21 mouse cellular contexts compared by ENCODE assay signal in genomic region chr7:130632379-130632732, GRCm38 (mm10). TPM values are rescaled to one million over a fixed set of nuclear protein-coding genes. Genes with fewer than 3 reads are reported as not detected.
A peak's percentile ranks its signal among the peaks of the same experiment; 100 is the strongest.
DNase-seq lines count a peak whose midpoint lies in the region; ATAC-seq and TF ChIP-seq lines count a peak whose summit lies in the region.
"Had no signal": no experiment of that assay in that cellular context is flagged by ENCODE, and none has a peak within 500 bp of the region (broad histone marks: within the 10 kb centered on the region; RNA-seq: fewer than 3 reads in every experiment).

No protein-coding gene starts in this region.

- peaks cover 35% of the 10 kb centered on the region for H3K4me1 ChIP-seq in heart, embryonic 16.5 days (ENCODE audit: control insufficient read depth, insufficient read depth, low read length)
- H3K4me1 ChIP-seq in kidney, embryonic 15.5 days = peaks cover 39% of the 10 kb centered on the region

- ATAC-seq in heart, embryonic 16.5 days (replicated peaks; ENCODE audit: extremely low read depth, insufficient read depth, low FRiP score) = no peak
- ATAC-seq in kidney, embryonic 15.5 days (replicated peaks; ENCODE audit: low FRiP score) = no peak
- ATAC-seq: forebrain, embryonic 13.5 days; forebrain, postnatal 0 days; intestine, embryonic 15.5 days had no signal

- H3K36me3 ChIP-seq in heart, embryonic 16.5 days (ENCODE audit: control insufficient read depth, insufficient read depth) = no peaks in the 10 kb centered on the region
- H3K36me3 ChIP-seq in kidney, embryonic 15.5 days = no peaks in the 10 kb centered on the region
- H3K36me3 ChIP-seq: embryonic facial prominence, embryonic 13.5 days; heart, embryonic 12.5 days; intestine, embryonic 15.5 days had no signal

- TF ChIP-seq CTCF in gastrocnemius, adult 2 months (IDR thresholded peaks at IDR 0.05) = no peak

- no peaks in the 10 kb centered on the region for H3K9me3 ChIP-seq in heart, embryonic 16.5 days (replicated peaks; ENCODE audit: control insufficient read depth, low read length)
- no peaks in the 10 kb centered on the region for H3K9me3 ChIP-seq in kidney, embryonic 15.5 days (replicated peaks)
- H3K9me3 ChIP-seq: embryonic facial prominence, embryonic 13.5 days; forebrain, embryonic 13.5 days; heart, embryonic 12.5 days; intestine, embryonic 15.5 days had no signal

- H3K27me3 ChIP-seq in heart, embryonic 16.5 days (ENCODE audit: control insufficient read depth, insufficient read depth, low read length) = no peaks in the 10 kb centered on the region
- H3K27me3 ChIP-seq in kidney, embryonic 15.5 days = no peaks in the 10 kb centered on the region
- H3K27me3 ChIP-seq: embryonic facial prominence, embryonic 13.5 days; forebrain, embryonic 13.5 days; heart, embryonic 12.5 days; intestine, embryonic 15.5 days had no signal

- H3K4me3 ChIP-seq in gastrocnemius, adult 2 months = no peak overlapping the region
- no peak overlapping the region for H3K4me3 ChIP-seq in heart, embryonic 16.5 days (ENCODE audit: low read length)
- H3K4me3 ChIP-seq in kidney, embryonic 15.5 days (replicated peaks) = no peak overlapping the region
- H3K4me3 ChIP-seq: embryonic facial prominence, embryonic 13.5 days; forebrain, embryonic 13.5 days; heart, embryonic 12.5 days; intestine, embryonic 15.5 days had no signal

- H3K4me2 ChIP-seq in heart, embryonic 16.5 days (ENCODE audit: low read depth, low read length) = no peak overlapping the region
- no peak overlapping the region for H3K4me2 ChIP-seq in kidney, embryonic 15.5 days
- H3K4me2 ChIP-seq: embryonic facial prominence, embryonic 13.5 days; forebrain, embryonic 13.5 days; heart, embryonic 12.5 days; hindbrain, embryonic 14.5 days; intestine, embryonic 15.5 days had no signal

- intact Hi-C loops in gastrocnemius, adult 2 months (cut with DNase I) = no loop called here
- intact Hi-C loops in heart, postnatal 25 days (cut with DNase I) = no loop called here

- WGBS in heart, embryonic 16.5 days = 91% methylated on average over 5 of the region's 5 CpGs
- 95% methylated on average over 5 of the region's 5 CpGs for WGBS in kidney, embryonic 15.5 days

- H3K27ac ChIP-seq in gastrocnemius, adult 2 months = peak overlapping the region; percentile 41
- H3K27ac ChIP-seq in heart, embryonic 16.5 days (ENCODE audit: low read length) = peak overlapping the region; percentile 17; the same call in 1 of the 2 replicates
- H3K27ac ChIP-seq in kidney, embryonic 15.5 days = peak overlapping the region; percentile 33
- H3K27ac ChIP-seq: forebrain, embryonic 13.5 days; hindbrain, embryonic 14.5 days; intestine, embryonic 15.5 days had no signal

- no peak overlapping the region for H3K9ac ChIP-seq in heart, embryonic 16.5 days (ENCODE audit: low read length)
- H3K9ac ChIP-seq in kidney, embryonic 15.5 days = no peak overlapping the region
- H3K9ac ChIP-seq: embryonic facial prominence, embryonic 13.5 days; forebrain, embryonic 13.5 days; forebrain, postnatal 0 days; heart, embryonic 12.5 days; hindbrain, embryonic 14.5 days; intestine, embryonic 15.5 days had no signal

- no peak for DNase-seq in gastrocnemius, adult 2 months
- no peak for DNase-seq in gastrocnemius, postnatal 4 days (ENCODE audit: low spot score in 2 of 2)
- no peak for DNase-seq in heart, postnatal 25 days (ENCODE audit: low spot score)
- no peak for DNase-seq in kidney, postnatal 10 days
- DNase-seq in fat pad, adult 2 months (ENCODE audit: extremely low read depth, low read depth, low spot score) = peak; percentile 76
- no peak for DNase-seq in right cerebral cortex, adult 2 months (ENCODE audit: low spot score in 2 of 2)
- DNase-seq: adrenal gland, postnatal 14 days; B cell, adult 2 months; cerebellum, adult 11-12 months; cerebellum, adult 9-10 months; cerebellum, postnatal 25 days; gastrocnemius, postnatal 25 days; heart, adult 11 months had no signal

RNA-seq across cellular contexts. Expression of gene Tacc2, which starts 55.1 kb away (rescaled TPM):
- 100 to 1,000 TPM; 515 to 576 TPM for total RNA-seq in gastrocnemius, adult 2 months (2021)
- total RNA-seq in gastrocnemius, postnatal 4 days (2021) = 100 to 1,000 TPM; 171 to 202 TPM
- 45.0 and 47.0 TPM in 2 replicates for polyA plus RNA-seq in heart, embryonic 16.5 days (2015; fragmentation: Nextera tagmentation; extraction: Ambion mirVana)
- 100 to 1,000 TPM; 364 to 380 TPM for total RNA-seq in heart, postnatal 25 days (2021)
- polyA plus RNA-seq in kidney, embryonic 15.5 days (2015; fragmentation: Nextera tagmentation; extraction: Ambion mirVana) = 31.4 and 35.9 TPM in 2 replicates

RNA-seq across cellular contexts. Expression of gene Nsmce4a, which starts 59.4 kb away (rescaled TPM):
- total RNA-seq in gastrocnemius, adult 2 months (2021) = 10 to 100 TPM; 28.6 to 33.8 TPM
- total RNA-seq in gastrocnemius, postnatal 4 days (2021) = 10 to 100 TPM; 50.4 to 56.2 TPM
- polyA plus RNA-seq in heart, embryonic 16.5 days (2015; fragmentation: Nextera tagmentation; extraction: Ambion mirVana) = 123 and 132 TPM in 2 replicates
- 10 to 100 TPM; 38.5 to 46.1 TPM for total RNA-seq in heart, postnatal 25 days (2021)
- 170 TPM in 2 replicates for polyA plus RNA-seq in kidney, embryonic 15.5 days (2015; fragmentation: Nextera tagmentation; extraction: Ambion mirVana)
